In genomic region chr7:99828083-99828570, GRCm38 (mm10) we compare ENCODE assay signal across 8 mouse cellular contexts. TPM values are rescaled to one million over a fixed set of nuclear protein-coding genes. Genes with fewer than 3 reads are reported as not detected.
DNase-seq lines count a peak whose midpoint lies in the region; ATAC-seq and TF ChIP-seq lines count a peak whose summit lies in the region.

Gene Neu3, minus strand, starts transcription at chr7:99828417.

- peak within 1 kb of the TSS; percentile 87 for H3K4me3 ChIP-seq in bone marrow, adult 2 months (replicated peaks; ENCODE audit: control insufficient read depth, low read depth, low read length)
- peak within 1 kb of the TSS; percentile 54 for H3K4me3 ChIP-seq in embryonic facial prominence, embryonic 15.5 days (replicated peaks)
- H3K4me3 ChIP-seq in limb, embryonic 14.5 days (replicated peaks; ENCODE audit: low read length) = peak within 1 kb of the TSS; percentile 42
- H3K4me3 ChIP-seq in midbrain, postnatal 0 days (ENCODE audit: low read depth, low read length) = peak within 1 kb of the TSS; percentile 40

- H3K4me1 ChIP-seq in bone marrow, adult 2 months (ENCODE audit: control insufficient read depth, insufficient read depth, low read length) = peaks cover 2% of the 10 kb centered on the region
- H3K4me1 ChIP-seq in embryonic facial prominence, embryonic 15.5 days = no peaks in the 10 kb centered on the region
- H3K4me1 ChIP-seq in limb, embryonic 14.5 days (ENCODE audit: control insufficient read depth, insufficient read depth, low read length) = no peaks in the 10 kb centered on the region
- H3K4me1 ChIP-seq in midbrain, postnatal 0 days (ENCODE audit: insufficient read depth, low read length) = no peaks in the 10 kb centered on the region

- peak; percentile 68; the same call in 1 of the 2 replicates for TF ChIP-seq POLR2A in bone marrow, adult 2 months (IDR thresholded peaks at IDR 0.05; ENCODE audit: borderline replicate concordance, control insufficient read depth, low read depth, low read length)
- 0 out of 2 replicates have a peak, but pooled peaks have one; percentile 21 for TF ChIP-seq POLR2A in limb, embryonic 14.5 days (IDR thresholded peaks at IDR 0.05; ENCODE audit: borderline replicate concordance, extremely low read depth, insufficient read depth, insufficient read length)

- H3K27ac ChIP-seq in bone marrow, adult 2 months (ENCODE audit: control insufficient read depth, insufficient read depth, low read depth, low read length, poor library complexity) = peak within 1 kb of the TSS; percentile 77
- peak within 1 kb of the TSS; percentile 74 for H3K27ac ChIP-seq in embryonic facial prominence, embryonic 15.5 days (replicated peaks)
- H3K27ac ChIP-seq in limb, embryonic 14.5 days (replicated peaks; ENCODE audit: low read depth, low read length) = 0 out of 2 replicates have a peak within 1 kb of the TSS, but pooled peaks have one; percentile 72
- peak within 1 kb of the TSS; percentile 52 for H3K27ac ChIP-seq in midbrain, postnatal 0 days (ENCODE audit: low read depth, low read length)

- H3K36me3 ChIP-seq in embryonic facial prominence, embryonic 15.5 days = no peaks in the 10 kb centered on the region
- H3K36me3 ChIP-seq in limb, embryonic 14.5 days (ENCODE audit: control insufficient read depth, insufficient read depth, low read length) = no peaks in the 10 kb centered on the region
- no peaks in the 10 kb centered on the region for H3K36me3 ChIP-seq in midbrain, postnatal 0 days (ENCODE audit: insufficient read depth, low read length)

- peak within 1 kb of the TSS; percentile 56 for H3K4me2 ChIP-seq in embryonic facial prominence, embryonic 15.5 days (replicated peaks)
- H3K4me2 ChIP-seq in limb, embryonic 14.5 days (replicated peaks; ENCODE audit: low read depth, low read length, severe bottlenecking) = peak within 1 kb of the TSS; percentile 54
- H3K4me2 ChIP-seq in midbrain, postnatal 0 days (ENCODE audit: low read depth, low read length, poor library complexity, severe bottlenecking) = peak within 1 kb of the TSS; percentile 54

- peak; percentile 95 for DNase-seq in 416B (ENCODE audit: low read depth)
- DNase-seq in heart, adult 8-10 months (ENCODE audit: low spot score) = peak; percentile 94
- peak; percentile 96 for DNase-seq in kidney, adult 9 months
- peak; percentile 92 for DNase-seq in limb, embryonic 14.5 days (ENCODE audit: low spot score)
- peak; percentile 90 for DNase-seq in midbrain, postnatal 0 days (ENCODE audit: low spot score)
- peak; percentile 91 to 92 for DNase-seq in spleen, postnatal 14 days (ENCODE audit: low spot score in 2 of 2)

- TF ChIP-seq CTCF in bone marrow, adult 2 months (IDR thresholded peaks at IDR 0.05; ENCODE audit: control insufficient read depth, insufficient read depth, low read length) = no peak
- TF ChIP-seq CTCF in midbrain, postnatal 0 days (IDR thresholded peaks at IDR 0.05) = peak; percentile 45

- H3K9ac ChIP-seq in embryonic facial prominence, embryonic 15.5 days = peak within 1 kb of the TSS; percentile 49; the same call in 1 of the 2 replicates
- H3K9ac ChIP-seq in limb, embryonic 14.5 days (ENCODE audit: low read depth, low read length, severe bottlenecking) = peak within 1 kb of the TSS; percentile 54
- no peak within 1 kb of the TSS; the same call in 1 of the 2 replicates for H3K9ac ChIP-seq in midbrain, postnatal 0 days (replicated peaks; ENCODE audit: low read length, poor library complexity, severe bottlenecking)

- H3K9me3 ChIP-seq in embryonic facial prominence, embryonic 15.5 days (replicated peaks) = no peaks in the 10 kb centered on the region
- H3K9me3 ChIP-seq in limb, embryonic 14.5 days (ENCODE audit: control insufficient read depth, low read length) = no peaks in the 10 kb centered on the region
- H3K9me3 ChIP-seq in midbrain, postnatal 0 days (ENCODE audit: low read length) = no peaks in the 10 kb centered on the region

- under 1% methylated on average over 26 of the region's 26 CpGs for whole genome bisulfite sequencing in bone marrow, adult 2 months
- WGBS in embryonic facial prominence, embryonic 15.5 days = under 1% methylated on average over 26 of the region's 26 CpGs
- WGBS in limb, embryonic 14.5 days = under 1% methylated on average over 26 of the region's 26 CpGs
- under 1% methylated on average over 26 of the region's 26 CpGs for WGBS in midbrain, postnatal 0 days

- peak; percentile 94 for ATAC-seq in embryonic facial prominence, embryonic 15.5 days (ENCODE audit: insufficient number of reproducible peaks, low FRiP score, low TSS enrichment, low read depth)
- peak; percentile 98 for ATAC-seq in limb, embryonic 14.5 days (ENCODE audit: low FRiP score, low read depth)
- ATAC-seq in midbrain, postnatal 0 days (ENCODE audit: low FRiP score) = peak; percentile 98

- no peaks in the 10 kb centered on the region for H3K27me3 ChIP-seq in embryonic facial prominence, embryonic 15.5 days
- no peaks in the 10 kb centered on the region for H3K27me3 ChIP-seq in limb, embryonic 14.5 days (ENCODE audit: control insufficient read depth, insufficient read depth, low read length)
- no peaks in the 10 kb centered on the region for H3K27me3 ChIP-seq in midbrain, postnatal 0 days (ENCODE audit: insufficient read depth, low read length)

RNA-seq across cellular contexts. Expression of gene Neu3, which starts in this region (rescaled TPM):
- 4.5 and 5.0 TPM in 2 replicates for polyA plus RNA-seq in bone marrow, adult 2 months (2011; ENCODE audit: insufficient read depth, insufficient read length, low replicate concordance, missing spikeins)
- 3.2 and 3.5 TPM in 2 replicates for polyA plus RNA-seq in embryonic facial prominence, embryonic 15.5 days (2015; fragmentation: Nextera tagmentation; extraction: Ambion mirVana)
- 1 to 10 TPM; 3.3 to 5.4 (median 4.8) TPM for total RNA-seq in heart, adult 8-10 months (2022)
- polyA plus RNA-seq in limb, embryonic 14.5 days (2012; rRNA removed) = 3.2 TPM in 2 replicates
- 3.0 TPM in 2 replicates for polyA plus RNA-seq in limb, embryonic 14.5 days (2014; fragmentation: Nextera tagmentation; extraction: Ambion mirVana)
- total RNA-seq in midbrain, postnatal 0 days (2014; rRNA removed) = 1.8 and 4.3 TPM in 2 replicates
- 1.8 TPM in 2 replicates for polyA plus RNA-seq in midbrain, postnatal 0 days (2015; fragmentation: Nextera tagmentation; extraction: Ambion mirVana)

Comparison
In these comparisons a context has a peak if more than half of its experiments do, and no peak if none do; other contexts are left out.
1. Peak in every context shown above with its lines: DNase-seq, ATAC-seq, H3K4me3 ChIP-seq and H3K27ac ChIP-seq.